Mouse (Mus musculus) megakaryocyte, adult 5-6 weeks (primary cell): ENCODE measurements around the gene Cd28. TPM values are rescaled to one million over a fixed set of nuclear protein-coding genes. Genes with fewer than 3 reads are reported as not detected.

Experiments used
- total RNA-seq, 2 experiments: library from RNA; stranded (forward) in 1 of 2; stranded (reverse) in 1 of 2; fragments of 153-499, 151-499 nt in 1 of 2; fragments of 221-1000, 200-1000 nt in 1 of 2; gene quantifications; 2 replicates each; pipeline versions ENCODE4 v1.2.3 to v1.2.4; 2015 to 2017

The Cd28 gene
- total RNA-seq, 2 experiments from 2014 or later, result 2.3 to 2.5 TPM

Other genes with a start within 250 kb of the Cd28 start
- gene Raph1, start 149.7 kb upstream of the Cd28 start, total RNA-seq (2015), result 78.7 and 92.4 TPM in 2 replicates
- 21.9 and 36.3 TPM in 2 replicates for gene Raph1, start 149.7 kb upstream of the Cd28 start, total RNA-seq (2017)
- gene Ctla4, start 170.2 kb downstream of the Cd28 start, total RNA-seq (2015), result 0.16 TPM in 1 of 2 replicates, not detected in the other
- 0.44 and 0.65 TPM in 2 replicates for gene Ctla4, start 170.2 kb downstream of the Cd28 start, total RNA-seq (2017)